Mouse (Mus musculus): ENCODE data around the gene Jam3.

- no peak for TF ChIP-seq CTCF (IDR thresholded peaks at IDR 0.05; ENCODE audit: extremely low read depth, insufficient read depth, insufficient read length, insufficient replicate concordance)
- TF ChIP-seq POLR2A (IDR thresholded peaks at IDR 0.05; ENCODE audit: low read depth, low read length): no peak
Observed at GRCm38 (mm10) chr9:27128629-27129028, 26.6 kb downstream of the Jam3 start.
